Mouse (Mus musculus) thymus, postnatal 36 days (tissue): ENCODE results near the gene Akap13.

Experiments used
- DNase-seq, 2 experiments: peaks; one replicate each; pipeline ENCODE4 v3.0.0; 2022; ENCODE audit warnings: mixed read lengths in 2 of 2

Akap13 gene

GRCm38 (mm10) chr7:75802887-75803286 lies 347.6 kb downstream of the Akap13 start:
- DNase-seq = no peak
